ENCODE assay signal across 12 mouse cellular contexts in genomic region chr10:7838036-7838435, GRCm38 (mm10). TPM values are rescaled to one million over a fixed set of nuclear protein-coding genes. Genes with fewer than 3 reads are reported as not detected.
"Had no signal": no experiment of that assay in that cellular context is flagged by ENCODE, and none has a peak within 500 bp of the region (broad histone marks: within the 10 kb centered on the region; RNA-seq: fewer than 3 reads in every experiment).

No protein-coding gene starts in this region.

- H3K36me3 ChIP-seq: limb, embryonic 13.5 days; liver, embryonic 15.5 days; midbrain, embryonic 15.5 days; neural tube, embryonic 12.5 days had no signal

- H3K27ac ChIP-seq: limb, embryonic 13.5 days; liver, embryonic 15.5 days; midbrain, embryonic 15.5 days; neural tube, embryonic 12.5 days; stomach, postnatal 0 days had no signal

- DNase-seq: kidney, postnatal 14 days; left cerebral cortex, postnatal 4 days; lung, adult 2 months; lung, postnatal 36 days; thymus, postnatal 14 days had no signal

- H3K4me2 ChIP-seq: limb, embryonic 13.5 days; liver, embryonic 15.5 days; midbrain, embryonic 11.5 days; midbrain, embryonic 15.5 days; neural tube, embryonic 12.5 days had no signal

- H3K9me3 ChIP-seq: limb, embryonic 13.5 days; liver, embryonic 15.5 days; midbrain, embryonic 15.5 days; neural tube, embryonic 12.5 days had no signal

- H3K4me1 ChIP-seq: midbrain, embryonic 15.5 days; neural tube, embryonic 12.5 days had no signal

- H3K27me3 ChIP-seq: liver, embryonic 15.5 days; midbrain, embryonic 15.5 days; neural tube, embryonic 12.5 days had no signal

- H3K4me3 ChIP-seq: limb, embryonic 13.5 days; liver, embryonic 15.5 days; midbrain, embryonic 15.5 days; neural tube, embryonic 12.5 days had no signal

- ATAC-seq: lung, postnatal 0 days; midbrain, embryonic 15.5 days had no signal

- H3K9ac ChIP-seq: limb, embryonic 13.5 days; liver, embryonic 15.5 days; midbrain, embryonic 15.5 days; neural tube, embryonic 12.5 days had no signal

RNA-seq across cellular contexts. Expression of gene Zc3h12d, which starts 5.8 kb away (rescaled TPM):
- polyA plus RNA-seq: midbrain, embryonic 11.5 days had no signal
